Comparison of ENCODE assay signal across 8 mouse cellular contexts in the genomic region with DNA sequence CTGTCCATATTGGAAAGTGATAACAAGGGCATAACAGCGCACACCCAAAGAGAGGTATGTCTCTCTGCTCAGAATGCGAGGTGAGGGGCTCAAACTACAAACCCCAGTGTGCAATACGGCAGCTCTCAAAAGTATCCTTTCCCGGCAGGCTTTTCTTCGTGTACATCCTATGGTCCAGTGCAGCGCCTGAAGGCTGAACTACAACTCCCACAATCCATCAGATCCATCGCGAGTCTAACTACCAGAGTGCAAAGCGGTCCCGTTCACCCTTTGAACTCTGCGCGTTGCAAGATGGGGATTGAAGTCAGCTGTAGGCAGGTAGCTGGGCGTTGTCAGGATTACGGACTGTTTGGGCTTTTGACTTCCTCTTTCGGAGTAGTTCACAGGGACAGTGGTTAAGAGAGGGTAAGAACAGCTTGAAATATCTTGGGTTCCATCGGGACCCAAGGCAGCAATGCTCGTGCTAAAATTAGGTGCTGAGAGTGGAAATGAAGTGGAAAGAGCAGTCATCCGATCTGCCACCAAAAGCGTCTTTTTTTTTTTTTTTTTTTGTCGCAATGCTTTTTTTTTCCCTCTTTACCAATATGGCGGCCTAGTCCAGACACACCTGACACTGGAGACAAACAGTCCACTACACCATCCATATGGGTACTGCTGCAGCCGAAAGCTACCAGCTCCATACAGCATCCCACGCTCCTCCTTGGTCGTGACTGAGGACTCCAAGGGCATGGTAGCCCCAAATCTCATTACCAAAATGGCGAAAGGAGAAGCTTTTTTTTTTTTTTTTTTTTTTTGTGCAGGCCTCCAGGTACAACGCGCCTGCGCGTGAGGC. TPM values are rescaled to one million over a fixed set of nuclear protein-coding genes. Genes with fewer than 3 reads are reported as not detected.
A peak's percentile ranks its signal among the peaks of the same experiment; 100 is the strongest.
DNase-seq lines count a peak whose midpoint lies in the region; ATAC-seq lines count a peak whose summit lies in the region.

No protein-coding gene starts in this region.

- H3K9ac ChIP-seq in lung, embryonic 16.5 days (ENCODE audit: low read length): peak overlapping the region; percentile 58

- 0% methylated on average over 29 of the region's 29 CpGs for WGBS in lung, embryonic 16.5 days

- peaks cover 10% of the 10 kb centered on the region for H3K4me1 ChIP-seq in lung, embryonic 16.5 days (replicated peaks; ENCODE audit: control insufficient read depth, insufficient read depth, low read length)

- DNase-seq in MN1 (ENCODE audit: low spot score): peak; percentile 98
- DNase-seq in cerebellum, adult 8-10 months: peak; percentile 93
- peak; percentile 99 for DNase-seq in forelimb bud, embryonic 11.5 days (ENCODE audit: low read depth, low spot score)
- peak; percentile 99 for DNase-seq in layer of hippocampus, adult 9-10 months (ENCODE audit: low spot score)
- peak; percentile 63 for DNase-seq in ovary, postnatal 10 days (ENCODE audit: low spot score)
- DNase-seq in thymus, postnatal 10 days (ENCODE audit: low spot score in 2 of 2): peak; percentile 90 to 96

- H3K27ac ChIP-seq in lung, embryonic 16.5 days (ENCODE audit: low read length): peak overlapping the region; percentile 98

- H3K27me3 ChIP-seq in lung, embryonic 16.5 days (ENCODE audit: control insufficient read depth, insufficient read depth, low read depth, low read length): peaks cover 4% of the 10 kb centered on the region

- ATAC-seq in hematopoietic stem cell, adult 5-6 weeks (replicated peaks in 1 of 2; ENCODE audit: insufficient read depth in 1 of 2, low FRiP score in 2 of 2, low TSS enrichment in 1 of 2, low read depth in 1 of 2, poor library complexity in 2 of 2, severe bottlenecking in 2 of 2): peak; percentile 68 to 80
- ATAC-seq in lung, embryonic 16.5 days (ENCODE audit: low read depth): peak; percentile 85

- 0 out of 2 replicates have a peak, but pooled peaks cover 2% of the 10 kb centered on the region for H3K36me3 ChIP-seq in lung, embryonic 16.5 days (ENCODE audit: control insufficient read depth, insufficient read depth, low read length)

- H3K4me3 ChIP-seq in lung, embryonic 16.5 days (ENCODE audit: low read length): peak overlapping the region; percentile 88

- no peaks in the 10 kb centered on the region for H3K9me3 ChIP-seq in lung, embryonic 16.5 days (ENCODE audit: control insufficient read depth, low read length)

- peak overlapping the region; percentile 67 for H3K4me2 ChIP-seq in lung, embryonic 16.5 days (ENCODE audit: low read depth, low read length)

RNA-seq across cellular contexts. Expression of gene Phf12, which starts 0.7 kb away (rescaled TPM):
- 24.6 and 42.8 TPM in 2 replicates for total RNA-seq in hematopoietic stem cell, adult 5-6 weeks (2017)
- polyA plus RNA-seq in lung, embryonic 16.5 days (2015; fragmentation: Nextera tagmentation; extraction: Ambion mirVana): 13.8 and 13.9 TPM in 2 replicates

RNA-seq across cellular contexts. Expression of gene Dhrs13, which starts 50.3 kb away (rescaled TPM):
- total RNA-seq in hematopoietic stem cell, adult 5-6 weeks (2017): 7.1 and 12.3 TPM in 2 replicates
- polyA plus RNA-seq in lung, embryonic 16.5 days (2015; fragmentation: Nextera tagmentation; extraction: Ambion mirVana): 14.5 and 15.3 TPM in 2 replicates

RNA-seq across cellular contexts. Expression of gene Sez6, which starts 51.2 kb away (rescaled TPM):
- not detected in 2 replicates for total RNA-seq in hematopoietic stem cell, adult 5-6 weeks (2017)
- 0.34 and 0.69 TPM in 2 replicates for polyA plus RNA-seq in lung, embryonic 16.5 days (2015; fragmentation: Nextera tagmentation; extraction: Ambion mirVana)

RNA-seq across cellular contexts. Expression of gene Flot2, which starts 55.9 kb away (rescaled TPM):
- 40.9 and 46.3 TPM in 2 replicates for total RNA-seq in hematopoietic stem cell, adult 5-6 weeks (2017)
- 67.6 and 70.0 TPM in 2 replicates for polyA plus RNA-seq in lung, embryonic 16.5 days (2015; fragmentation: Nextera tagmentation; extraction: Ambion mirVana)

Comparison
In these comparisons a context has a peak if more than half of its experiments do, and no peak if none do; other contexts are left out.
1. Peak in every context shown above with its lines: DNase-seq, ATAC-seq, H3K4me3 ChIP-seq and H3K27ac ChIP-seq.